Mouse (Mus musculus) naive thymus-derived CD4-positive, alpha-beta T cell, adult 2 months (primary cell): Measurements from ENCODE around the gene Prps1.
A peak's percentile ranks its signal among the peaks of the same experiment; 100 is the strongest.
"Not testable (repeated sequence)": the region's sequence is repeated elsewhere in the genome, so short reads cannot be mapped to it uniquely, and the experiment has no call there.

Source experiments
- DNase-seq: peaks from one replicate; pipeline ENCODE4 v3.0.0-alpha.2; 2011; ENCODE audit warnings: low read depth

The Prps1 gene

GRCm38 (mm10) chrX:140456279-140456731, at the start of gene Prps1:
Gene Prps1, plus strand, starts transcription at chrX:140456613.
- DNase-seq = peak; percentile 93

GRCm38 (mm10) chrX:140407593-140407992, 48.8 kb upstream of the Prps1 start:
- no peak for DNase-seq

- DNase-seq = no peak
Measured at GRCm38 (mm10) chrX:140418467-140418866, 37.9 kb upstream of the Prps1 start.

- DNase-seq = no peak
Measured at GRCm38 (mm10) chrX:140427124-140427523, 29.3 kb upstream of the Prps1 start.

DNA sequence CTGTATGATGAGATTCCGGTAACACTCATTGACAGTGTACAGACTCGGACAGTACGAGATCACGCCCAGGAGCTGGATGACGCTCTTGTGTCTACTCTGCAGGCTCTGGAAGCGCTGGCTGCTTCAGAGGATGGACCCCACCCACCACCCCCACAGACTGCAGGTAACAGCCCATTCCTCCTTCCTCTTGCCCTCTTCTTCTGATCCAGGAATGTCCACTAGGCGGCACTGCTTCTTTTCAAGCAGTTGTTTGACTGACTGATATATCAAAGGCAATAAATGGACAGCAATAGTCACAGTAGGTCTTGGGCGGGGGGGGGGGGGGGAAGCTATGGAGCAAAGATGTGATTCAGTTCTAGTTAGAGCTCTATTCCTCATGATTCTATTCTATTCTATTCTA, 28.2 kb upstream of the Prps1 start:
- peak; percentile 37 for DNase-seq

DNA sequence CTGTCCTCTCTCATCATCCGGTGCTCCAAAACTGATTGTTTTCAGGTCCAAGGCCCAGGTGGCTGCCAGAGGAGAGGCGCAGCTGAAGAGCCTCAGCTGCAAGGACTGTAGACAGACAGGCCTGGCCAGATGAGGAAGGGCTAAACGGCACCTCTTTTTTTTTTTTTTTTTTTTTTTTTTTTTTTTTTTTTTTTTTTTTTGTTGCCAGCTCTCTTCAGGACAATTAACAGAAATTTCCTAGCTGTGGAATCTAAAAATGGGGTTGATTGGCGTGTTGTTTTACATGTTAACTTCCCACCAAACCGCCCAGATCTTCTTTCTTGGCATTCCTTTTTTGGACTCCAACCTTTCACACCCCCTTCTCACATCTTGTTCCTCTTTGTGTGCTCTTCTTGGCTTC, 26.4 kb upstream of the Prps1 start:
- no peak for DNase-seq

GRCm38 (mm10) chrX:140430506-140430905, 25.9 kb upstream of the Prps1 start:
- no peak for DNase-seq

DNA sequence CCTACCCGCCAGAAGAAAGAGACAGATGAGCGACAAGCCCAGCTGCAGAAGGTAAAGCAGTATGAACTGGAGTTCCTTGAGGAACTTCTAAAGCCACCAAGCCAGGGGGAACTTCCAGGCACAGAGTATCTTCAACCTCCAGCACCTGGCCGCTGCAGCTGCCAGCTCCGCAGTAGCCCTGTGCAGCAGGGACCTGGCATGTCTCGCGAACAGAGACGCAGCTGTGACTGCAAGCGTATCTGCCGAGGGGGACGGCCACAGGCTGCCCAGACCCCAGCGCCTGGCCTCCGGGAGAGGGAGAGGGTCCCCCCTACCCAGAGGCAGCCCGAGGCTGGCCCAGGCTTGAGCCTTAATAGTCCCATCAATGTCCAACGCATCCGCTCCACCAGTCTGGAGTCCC, 24.4 kb upstream of the Prps1 start:
- DNase-seq = no peak

GRCm38 (mm10) chrX:140432786-140433185, 23.6 kb upstream of the Prps1 start:
- DNase-seq = no peak

- no peak for DNase-seq
Measured at GRCm38 (mm10) chrX:140437906-140438305, 18.5 kb upstream of the Prps1 start.

DNA sequence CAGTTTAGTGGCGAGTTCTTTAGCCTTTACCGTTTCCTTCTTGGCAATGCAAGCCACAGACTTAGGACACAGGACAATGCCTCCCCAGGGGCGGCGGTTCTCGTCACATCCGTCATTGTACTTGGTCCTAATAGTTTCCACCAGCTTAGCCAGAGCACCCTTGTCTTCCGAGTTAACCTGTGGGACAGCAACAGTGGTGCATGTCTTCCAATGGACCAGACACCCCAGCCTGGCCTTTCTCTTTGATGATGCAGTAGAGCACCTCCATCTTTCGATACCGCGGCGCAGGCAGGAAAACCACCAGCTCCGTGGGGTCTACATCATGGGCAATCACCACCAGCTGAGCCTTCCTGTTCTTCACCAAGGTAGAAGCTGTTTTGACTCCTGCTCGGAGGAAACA, 10.9 kb upstream of the Prps1 start:
- no peak for DNase-seq

GRCm38 (mm10) chrX:140450071-140450470, 6.3 kb upstream of the Prps1 start:
- no peak for DNase-seq

GRCm38 (mm10) chrX:140456751-140457491, 508 bp downstream of the Prps1 start:
- DNase-seq = peak; percentile 42

GRCm38 (mm10) chrX:140457502-140457901, 1.1 kb downstream of the Prps1 start:
- peak; percentile 26 for DNase-seq

GRCm38 (mm10) chrX:140478231-140478630, 21.8 kb downstream of the Prps1 start:
- no peak for DNase-seq

DNA sequence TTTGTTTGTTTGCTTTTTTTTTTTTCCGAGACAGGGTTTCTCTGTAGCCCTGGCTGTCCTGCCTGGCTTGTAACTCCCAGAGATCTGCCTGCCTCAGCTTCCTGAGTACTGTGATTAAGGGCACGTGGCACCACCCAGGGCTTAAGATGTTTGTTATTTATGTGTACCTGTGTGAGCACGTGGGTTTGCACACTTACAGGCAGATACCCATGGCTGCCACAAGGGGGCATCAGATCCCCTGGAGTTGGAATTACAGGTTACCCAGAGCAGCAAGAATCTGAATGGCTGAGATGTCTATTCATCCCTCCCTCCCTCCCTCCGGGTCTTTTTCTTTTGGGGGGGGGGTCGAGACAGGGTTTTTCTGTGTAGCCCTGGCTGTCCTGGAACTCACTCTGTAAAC, 22.8 kb downstream of the Prps1 start:
- DNase-seq = peak; percentile 69

GRCm38 (mm10) chrX:140489174-140489573, 32.8 kb downstream of the Prps1 start:
- DNase-seq = no peak

GRCm38 (mm10) chrX:140490203-140490602, 33.8 kb downstream of the Prps1 start:
- DNase-seq = no peak

DNA sequence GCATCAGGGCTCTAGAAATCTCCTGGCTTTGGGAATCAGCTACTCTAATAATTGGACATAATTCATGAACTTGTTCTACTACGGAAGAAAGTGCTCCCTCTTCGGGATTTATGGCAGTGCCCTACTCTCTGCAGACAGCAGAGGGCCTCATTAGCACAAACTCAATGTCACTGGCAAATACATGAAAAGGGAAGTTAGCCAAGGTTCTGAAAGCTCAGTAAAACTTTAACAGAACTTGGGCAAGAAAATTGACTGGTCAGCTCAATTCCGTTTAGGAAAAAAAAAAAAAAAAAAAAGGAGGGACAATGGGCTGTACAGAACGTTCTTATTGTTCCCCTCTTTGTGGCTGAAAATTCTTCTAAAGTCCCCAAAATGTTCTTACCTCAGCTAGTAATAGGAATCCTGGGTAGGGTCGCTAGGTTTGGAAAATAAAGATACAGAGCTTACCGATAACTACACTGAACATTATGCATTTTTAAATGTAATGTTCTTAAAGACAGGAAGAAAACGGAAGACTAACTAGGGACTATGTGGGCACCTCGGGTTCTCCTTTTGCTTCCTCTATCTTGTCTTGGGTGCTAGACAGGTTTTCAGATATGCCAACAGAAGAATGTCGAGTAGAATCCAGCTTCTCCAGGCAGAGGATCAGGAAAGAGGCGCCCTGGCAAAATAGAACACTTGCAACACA, 35.6 kb downstream of the Prps1 start:
- peak; percentile 71 for DNase-seq

DNA sequence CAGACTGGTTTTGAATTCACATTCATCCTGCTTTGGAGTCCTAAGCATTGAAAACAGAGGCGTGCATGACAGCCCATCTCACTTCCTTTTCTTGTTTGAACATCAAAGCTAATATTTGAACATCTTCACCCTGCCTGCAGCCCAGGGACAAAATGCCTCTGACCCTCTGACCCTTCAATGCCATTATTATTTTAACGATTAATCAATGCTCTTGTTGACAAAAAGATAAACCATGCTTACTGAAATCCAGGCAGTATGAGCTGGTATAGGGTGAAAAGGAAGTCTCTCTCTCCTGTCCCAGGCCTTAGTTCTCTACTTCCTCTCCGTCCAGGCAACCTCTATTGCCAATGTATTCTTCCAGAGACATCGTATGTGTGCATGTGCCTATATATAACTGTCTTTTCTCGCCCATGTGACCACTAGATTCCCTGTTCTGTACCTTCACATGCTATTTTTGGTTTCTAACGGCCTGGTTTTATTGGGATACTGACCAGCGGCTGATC, 37.2 kb downstream of the Prps1 start:
- DNase-seq = no peak

- DNase-seq = no peak
Measured at GRCm38 (mm10) chrX:140494170-140494569, 37.8 kb downstream of the Prps1 start.

DNA sequence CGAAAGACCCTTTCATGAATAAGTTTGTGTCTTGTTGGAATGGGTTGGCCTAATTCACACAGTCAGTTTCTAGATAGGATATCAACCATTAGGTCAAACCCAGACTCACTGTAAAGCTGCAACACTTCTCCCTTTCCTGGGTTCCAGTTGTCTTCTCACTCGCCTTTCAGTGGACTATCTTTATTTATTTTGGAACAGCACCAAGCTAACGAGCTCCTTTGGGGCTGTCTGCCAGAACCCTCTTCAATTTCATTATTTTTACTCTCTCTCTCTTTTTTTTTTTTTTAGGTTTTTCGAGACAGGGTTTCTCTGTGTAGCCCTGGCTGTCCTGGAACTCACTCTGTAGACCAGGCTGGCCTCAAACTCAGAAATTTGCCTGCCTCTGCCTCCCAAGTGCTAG, 42.0 kb downstream of the Prps1 start:
- DNase-seq = not testable (repeated sequence)

GRCm38 (mm10) chrX:140500306-140500705, 43.9 kb downstream of the Prps1 start:
- no peak for DNase-seq
